Mouse (Mus musculus) limb, embryonic 10.5 days (tissue): ENCODE data around the gene Dpf3. TPM values are rescaled to one million over a fixed set of nuclear protein-coding genes. Genes with fewer than 3 reads are reported as not detected.

Source experiments
- DNase-seq: peaks from one replicate; pipeline ENCODE4 v3.0.0-alpha.2; 2017; ENCODE audit warnings: low spot score
- H3K27ac ChIP-seq: fragments of 300-500 bp; sonication (generic); 2 replicates; pipeline ENCODE4 v1.5.1; 2016; ENCODE audit warnings: mild to moderate bottlenecking
- H3K27me3 ChIP-seq: fragments of 300-500 bp; sonication (generic); 2 replicates; pipeline ENCODE4 v1.6.1; 2016; ENCODE audit warnings: low read depth, mild to moderate bottlenecking; ENCODE audit not compliant: poor library complexity, severe bottlenecking
- H3K36me3 ChIP-seq: fragments of 300-500 bp; sonication (generic); 2 replicates; pipeline ENCODE4 v1.6.1; 2016; ENCODE audit warnings: mild to moderate bottlenecking, moderate library complexity
- H3K4me1 ChIP-seq: fragments of 300-500 bp; sonication (generic); 2 replicates; pipeline ENCODE4 v1.6.1; 2016
- H3K4me3 ChIP-seq: fragments of 300-500 bp; sonication (generic); 2 replicates; pipeline ENCODE4 v1.5.1; 2016; ENCODE audit warnings: mild to moderate bottlenecking, moderate library complexity
- H3K9me3 ChIP-seq: fragments of 300-500 bp; sonication (generic); replicated peaks from 2 replicates; pipeline ENCODE4 v1.6.1; 2016; ENCODE audit warnings: mild to moderate bottlenecking
- WGBS: fragments of 180-500 bp; shearing (Covaris S2); methylation state at CpG from one replicate; pipeline ENCODE4 v1.1.7; 2016; 5-methylcytosine and 5-hydroxymethylcytosine counted together
- polyA plus RNA-seq: library from polyadenylated mRNA; unstranded; fragments of >200 nt; fragmentation: Nextera tagmentation; extraction: Ambion mirVana; gene quantifications from 2 replicates; pipeline ENCODE4 v1.2.1, GENCODE M21; 2016

Dpf3 gene
- polyA plus RNA-seq, 1 experiment from 2014 or later, result 2.6 TPM

DNA sequence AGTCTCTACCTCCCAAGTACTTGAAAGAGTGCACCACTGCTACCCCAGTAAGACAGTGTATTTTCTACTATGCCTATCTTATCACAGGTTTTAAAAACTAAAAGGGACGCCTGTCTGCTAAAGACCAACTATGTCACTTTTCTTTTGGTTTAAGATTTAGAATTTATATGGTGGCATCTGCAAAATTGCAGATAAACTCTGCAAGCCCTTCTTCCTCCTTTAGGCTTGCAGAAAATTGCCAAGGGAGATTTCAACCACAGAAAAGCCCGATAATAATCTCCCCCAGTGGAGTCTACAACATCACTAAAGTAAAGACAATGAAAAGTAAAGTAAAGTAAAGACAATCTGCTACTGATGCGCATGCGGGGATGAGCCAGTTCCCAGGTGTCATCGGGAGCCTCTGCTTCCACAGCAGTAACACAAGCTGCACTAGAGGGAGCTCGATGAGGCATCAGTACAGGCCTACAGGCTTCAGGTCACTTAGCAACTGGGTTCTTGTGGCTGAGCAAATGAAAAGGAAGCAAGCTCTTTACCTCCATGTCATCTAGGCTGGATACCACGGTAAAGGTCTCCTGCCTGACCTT is 7.6 kb downstream of the Dpf3 start:
- H3K27me3 ChIP-seq, result peaks cover 14% of the 10 kb centered on the region
- peaks cover 27% of the 10 kb centered on the region for H3K4me1 ChIP-seq
- 72% methylated on average over 7 of the region's 7 CpGs for WGBS
- DNase-seq, result no peak
- H3K9me3 ChIP-seq, result no peaks in the 10 kb centered on the region
- no peak overlapping the region for H3K27ac ChIP-seq
- no peak overlapping the region for H3K4me3 ChIP-seq
- no peaks in the 10 kb centered on the region for H3K36me3 ChIP-seq

DNA sequence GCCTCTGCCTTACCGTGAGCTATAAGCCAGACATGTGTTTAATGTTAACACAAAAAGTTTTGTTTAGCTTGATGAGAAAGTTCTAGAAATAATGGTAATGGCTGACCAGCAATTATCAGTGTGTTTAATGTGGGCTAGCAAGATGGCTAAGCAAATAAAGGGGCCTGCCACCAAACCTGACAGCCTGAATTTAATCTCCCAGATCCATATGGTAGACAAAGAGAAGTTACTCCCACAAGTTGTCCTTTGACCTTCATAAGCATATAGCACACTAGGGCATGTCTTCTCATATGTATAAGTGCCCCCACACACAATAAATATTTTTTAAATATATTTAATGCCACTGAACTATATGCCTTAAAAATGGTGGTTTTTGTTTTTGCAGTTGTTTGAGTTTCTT is 8.4 kb downstream of the Dpf3 start:
- no peak for DNase-seq
- Histone ChIP-seq H3K4me1 (peaks cover 22% of the 10 kb centered on the region), H3K36me3 (no peaks in the 10 kb centered on the region), H3K27ac (no peak overlapping the region), H3K9me3 (no peaks in the 10 kb centered on the region), H3K27me3 (peaks cover 6% of the 10 kb centered on the region), H3K4me3 (no peak overlapping the region)
- WGBS, result 63% methylated on average over 1 of the region's 1 CpGs

DNA sequence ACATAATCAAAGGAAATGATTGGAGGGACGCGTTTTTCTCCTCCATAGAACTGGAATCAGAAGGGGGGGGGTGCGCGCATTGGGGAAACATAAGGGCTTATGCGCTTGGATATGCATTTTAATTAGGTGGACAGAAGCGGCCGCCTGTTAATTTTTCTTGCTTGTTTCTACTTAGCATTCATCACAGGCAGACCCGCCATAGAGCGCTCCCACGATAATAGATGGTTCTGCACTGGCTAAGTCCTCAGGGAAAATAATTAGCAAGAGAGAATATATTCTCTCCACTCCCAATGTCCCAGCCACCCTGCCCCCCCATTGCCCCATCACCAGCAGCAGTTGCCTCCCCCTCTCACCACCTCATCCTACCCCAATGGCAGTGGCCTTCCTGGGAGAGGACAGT is 11.2 kb downstream of the Dpf3 start:
- Histone ChIP-seq H3K9me3 (no peaks in the 10 kb centered on the region), H3K36me3 (no peaks in the 10 kb centered on the region), H3K4me3 (no peak overlapping the region), H3K4me1 (peaks cover 19% of the 10 kb centered on the region), H3K27me3 (no peaks in the 10 kb centered on the region), H3K27ac (no peak overlapping the region)
- 91% methylated on average over 10 of the region's 10 CpGs for WGBS
- DNase-seq, result no peak

DNA sequence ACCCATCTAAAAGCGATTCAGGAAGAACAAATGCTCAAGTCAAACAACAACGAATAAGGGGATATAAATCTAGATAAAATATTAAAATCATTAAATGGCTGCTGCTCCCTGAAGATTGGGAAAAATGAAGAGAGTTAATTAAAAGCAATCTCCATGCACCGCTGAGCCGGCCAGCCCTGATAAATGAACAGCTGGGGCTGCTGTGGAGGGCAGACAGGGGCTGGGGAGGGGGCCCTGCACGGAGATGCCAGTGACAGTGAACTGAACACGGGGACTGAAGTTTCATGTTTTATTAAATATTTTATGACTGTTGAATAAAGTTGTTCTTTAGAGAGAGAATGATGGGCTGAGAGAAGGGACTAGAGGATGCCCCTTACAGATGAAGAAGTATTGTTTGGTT is 12.1 kb downstream of the Dpf3 start:
- Histone ChIP-seq H3K4me1 (peaks cover 11% of the 10 kb centered on the region), H3K27me3 (no peaks in the 10 kb centered on the region), H3K4me3 (no peak overlapping the region), H3K27ac (no peak overlapping the region), H3K9me3 (no peaks in the 10 kb centered on the region), H3K36me3 (no peaks in the 10 kb centered on the region)
- no peak for DNase-seq
- WGBS, result 50% methylated on average over 6 of the region's 6 CpGs

DNA sequence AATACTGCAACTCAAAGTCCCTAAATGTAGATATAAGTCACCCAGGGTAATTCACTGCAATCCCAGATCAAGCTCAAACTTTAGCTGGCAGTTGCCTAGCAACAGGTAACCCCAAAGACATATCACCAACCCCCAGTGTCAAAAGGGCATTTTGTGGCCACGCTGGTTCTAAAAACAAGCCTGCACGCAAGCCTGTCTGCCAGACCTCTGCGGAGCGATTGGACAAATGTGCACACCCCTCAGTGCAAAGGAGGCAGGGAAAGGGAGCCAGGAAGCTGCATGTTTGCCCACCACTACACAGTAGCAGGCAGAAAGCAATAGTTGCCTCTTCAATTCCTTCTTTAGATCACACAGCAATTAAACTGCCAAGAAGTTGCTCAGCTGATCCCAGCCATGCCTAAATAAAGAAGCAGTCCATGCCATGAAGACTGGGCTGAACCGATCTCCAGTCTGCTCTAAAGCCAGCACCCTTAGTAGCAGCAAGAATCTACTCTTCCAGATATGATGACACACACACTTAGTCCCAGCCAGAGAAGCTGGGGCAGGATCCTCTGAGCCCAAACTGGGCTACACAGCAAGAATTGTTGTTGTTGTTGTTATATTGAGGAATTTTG is 13.4 kb downstream of the Dpf3 start:
- H3K4me1 ChIP-seq, result peaks cover 11% of the 10 kb centered on the region
- H3K9me3 ChIP-seq, result no peaks in the 10 kb centered on the region
- no peaks in the 10 kb centered on the region for H3K27me3 ChIP-seq
- no peaks in the 10 kb centered on the region for H3K36me3 ChIP-seq
- no peak for DNase-seq
- H3K4me3 ChIP-seq, result no peak overlapping the region
- WGBS, result 35% methylated on average over 5 of the region's 5 CpGs
- no peak overlapping the region for H3K27ac ChIP-seq

DNA sequence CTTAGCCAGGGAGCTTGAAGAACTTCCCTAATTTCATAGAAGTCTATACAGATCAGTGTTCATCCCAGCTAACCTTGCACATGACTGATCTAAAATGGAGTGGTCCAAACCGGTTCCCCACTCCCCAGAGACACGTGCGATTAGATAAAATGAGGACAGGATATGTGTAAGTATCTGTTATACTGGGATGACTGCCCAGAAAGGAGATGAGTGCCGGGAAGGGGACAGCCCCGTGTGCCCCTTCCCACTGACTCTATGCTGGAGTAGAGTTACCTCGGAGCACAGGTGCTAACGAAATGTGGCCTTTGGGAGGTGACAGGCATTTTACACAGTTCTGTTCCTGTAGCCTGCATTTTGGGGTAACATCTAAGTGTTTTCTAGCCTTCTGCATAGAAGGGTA is 15.8 kb downstream of the Dpf3 start:
- H3K4me3 ChIP-seq, result no peak overlapping the region
- no peaks in the 10 kb centered on the region for H3K27me3 ChIP-seq
- H3K9me3 ChIP-seq, result no peaks in the 10 kb centered on the region
- H3K36me3 ChIP-seq, result no peaks in the 10 kb centered on the region
- WGBS, result 86% methylated on average over 7 of the region's 7 CpGs
- no peak for DNase-seq
- H3K4me1 ChIP-seq, result peaks cover 11% of the 10 kb centered on the region
- no peak overlapping the region for H3K27ac ChIP-seq

DNA sequence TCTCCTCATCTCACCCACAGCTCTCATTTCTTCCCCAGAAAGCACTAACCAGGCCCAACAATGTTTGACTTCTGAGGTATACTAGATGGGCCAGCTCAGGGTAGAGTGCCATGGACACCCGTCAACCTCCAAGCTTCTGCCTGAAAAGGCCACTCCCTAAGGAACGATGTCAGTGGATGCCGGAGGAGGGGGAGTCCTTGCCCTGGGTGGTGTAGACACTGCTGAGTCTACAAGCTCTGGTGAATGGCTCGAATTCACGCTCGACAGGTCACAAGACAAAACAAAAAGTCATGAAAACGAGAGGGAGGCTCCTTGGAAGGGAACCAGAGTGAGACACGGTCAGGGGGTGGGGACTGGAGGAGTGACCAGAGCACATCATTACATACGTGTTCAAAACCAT is 17.4 kb downstream of the Dpf3 start:
- WGBS, result 77% methylated on average over 9 of the region's 9 CpGs
- Histone ChIP-seq H3K4me3 (no peak overlapping the region), H3K9me3 (no peaks in the 10 kb centered on the region), H3K4me1 (peaks cover 19% of the 10 kb centered on the region), H3K27me3 (no peaks in the 10 kb centered on the region), H3K36me3 (no peaks in the 10 kb centered on the region), H3K27ac (no peak overlapping the region)
- no peak for DNase-seq

DNA sequence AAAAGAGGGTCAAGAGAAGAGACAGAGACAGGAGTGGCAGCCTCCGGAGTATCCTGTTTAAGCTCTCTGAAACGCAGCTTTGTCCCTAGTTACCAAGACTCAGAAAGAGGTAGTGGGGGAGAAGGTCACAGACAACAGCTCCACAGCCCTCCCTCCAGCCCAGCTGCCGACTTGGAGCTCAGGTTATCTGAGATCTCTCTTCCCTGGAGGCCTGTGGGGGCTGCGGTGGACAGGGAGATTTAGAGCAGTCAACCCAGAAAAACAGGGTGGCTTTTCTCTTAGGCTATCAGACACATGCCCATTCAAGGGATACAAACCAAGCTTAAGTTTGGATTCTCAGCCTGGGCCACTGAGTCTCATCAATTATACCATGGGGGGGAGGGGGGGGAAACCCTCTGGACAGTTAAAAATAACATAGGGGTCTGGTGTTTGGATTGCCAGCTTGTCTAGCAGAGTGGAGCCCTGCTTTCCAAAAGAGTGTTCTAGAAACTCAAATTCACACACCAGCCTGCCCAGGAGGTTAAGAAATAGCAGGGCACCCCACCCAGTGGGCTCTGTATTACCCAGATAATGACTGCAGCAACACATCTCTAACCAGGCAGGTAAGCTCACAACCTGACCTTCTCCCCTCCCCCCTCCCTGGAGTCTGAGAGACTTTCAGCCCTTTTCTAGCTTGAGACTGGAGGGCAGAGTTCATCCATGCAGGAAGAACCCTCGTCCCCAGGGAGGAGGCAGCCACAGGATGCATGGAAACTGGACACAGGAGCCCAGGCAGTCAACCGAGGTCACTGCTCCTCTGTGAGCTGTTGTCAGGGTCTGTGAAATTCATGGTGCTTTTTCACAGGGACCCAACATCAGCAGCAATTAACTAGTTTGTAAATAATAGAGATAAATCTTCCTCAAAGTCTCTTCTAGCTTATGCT is 20.7 kb downstream of the Dpf3 start:
- Histone ChIP-seq H3K9me3 (no peaks in the 10 kb centered on the region), H3K4me1 (peaks cover 13% of the 10 kb centered on the region), H3K36me3 (no peaks in the 10 kb centered on the region), H3K27ac (peak overlapping the region; percentile 30; the same call in 1 of the 2 replicates), H3K4me3 (no peak overlapping the region), H3K27me3 (no peaks in the 10 kb centered on the region)
- DNase-seq, result no peak
- WGBS, result 22% methylated on average over 6 of the region's 6 CpGs

DNA sequence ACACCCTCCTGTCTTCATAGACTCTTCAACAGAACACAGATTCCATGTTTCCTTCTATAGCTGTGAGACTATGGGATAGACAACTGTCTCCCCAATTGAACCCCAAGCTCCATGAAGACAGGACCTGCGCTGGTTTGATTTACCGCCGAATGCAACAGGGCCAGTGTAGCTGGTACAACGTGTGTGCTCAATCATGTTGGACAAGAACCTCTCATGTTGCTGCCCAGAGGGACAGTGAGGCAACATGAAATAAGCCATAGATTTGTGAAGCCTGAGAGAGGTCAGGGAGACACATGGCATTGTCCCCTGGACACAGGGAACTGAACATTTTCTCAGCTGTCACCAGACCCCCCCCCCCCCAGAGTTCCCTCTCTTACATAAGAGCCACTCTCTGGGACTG is 21.5 kb downstream of the Dpf3 start:
- H3K4me1 ChIP-seq, result peaks cover 13% of the 10 kb centered on the region
- no peaks in the 10 kb centered on the region for H3K27me3 ChIP-seq
- DNase-seq, result no peak
- WGBS, result 74% methylated on average over 4 of the region's 4 CpGs
- peak overlapping the region; percentile 14; the same call in 1 of the 2 replicates for H3K27ac ChIP-seq
- no peaks in the 10 kb centered on the region for H3K9me3 ChIP-seq
- H3K36me3 ChIP-seq, result no peaks in the 10 kb centered on the region
- no peak overlapping the region for H3K4me3 ChIP-seq

DNA sequence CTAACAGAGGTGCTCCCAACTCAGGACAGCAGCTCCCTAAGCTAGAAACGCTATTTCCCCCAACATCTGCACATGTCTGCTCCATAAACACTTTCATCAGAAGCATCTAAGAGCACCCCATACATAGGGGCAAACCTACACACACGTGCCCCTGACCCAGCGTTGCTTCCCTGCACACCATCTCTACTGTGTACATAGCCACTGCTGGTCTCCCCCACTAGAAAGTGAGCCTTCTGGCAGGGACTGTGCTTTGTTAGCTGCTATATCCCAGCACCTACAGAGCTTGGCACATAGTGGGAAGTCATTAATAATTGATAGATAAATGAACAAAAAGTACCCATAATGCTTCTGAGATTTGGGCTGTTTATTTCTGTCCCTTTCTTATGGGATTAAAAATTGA is 27.2 kb downstream of the Dpf3 start:
- Histone ChIP-seq H3K9me3 (no peaks in the 10 kb centered on the region), H3K36me3 (no peaks in the 10 kb centered on the region), H3K4me3 (no peak overlapping the region), H3K4me1 (peaks cover 4% of the 10 kb centered on the region), H3K27ac (no peak overlapping the region), H3K27me3 (no peaks in the 10 kb centered on the region)
- no peak for DNase-seq
- 84% methylated on average over 3 of the region's 3 CpGs for WGBS

DNA sequence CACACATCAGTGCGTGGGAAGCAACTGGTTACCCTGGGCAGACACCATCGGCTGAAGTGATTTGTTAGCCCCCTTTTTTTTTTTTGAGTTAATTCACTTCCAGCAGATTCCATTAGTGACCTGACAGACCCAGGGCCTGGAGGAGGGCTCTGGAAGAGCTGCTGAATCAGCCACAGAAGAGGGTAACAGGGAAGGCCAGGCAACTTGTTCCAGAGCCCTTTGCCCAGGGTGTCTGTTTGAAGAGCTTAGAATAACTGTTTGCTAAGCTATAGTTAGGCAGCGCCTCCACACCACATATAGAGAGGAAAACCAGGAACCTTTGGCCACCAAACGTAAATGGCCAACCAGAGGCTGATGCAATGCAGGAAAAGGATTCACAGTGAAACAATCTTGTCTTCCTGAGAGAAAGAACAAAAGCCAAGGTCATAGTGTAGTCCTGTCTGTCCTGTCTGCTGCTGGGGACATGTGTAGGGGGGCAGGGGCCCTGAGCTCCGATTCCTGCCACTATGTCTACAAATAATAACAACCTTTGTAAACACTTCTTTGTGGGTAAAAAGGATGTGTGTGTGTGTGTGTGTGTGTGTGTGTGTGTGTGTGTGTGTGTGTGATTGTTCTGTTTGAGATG is 32.7 kb downstream of the Dpf3 start:
- WGBS, result 68% methylated on average over 5 of the region's 5 CpGs
- Histone ChIP-seq H3K27ac (no peak overlapping the region), H3K36me3 (no peaks in the 10 kb centered on the region), H3K9me3 (no peaks in the 10 kb centered on the region), H3K4me3 (no peak overlapping the region), H3K4me1 (peaks cover 4% of the 10 kb centered on the region), H3K27me3 (no peaks in the 10 kb centered on the region)
- no peak for DNase-seq

DNA sequence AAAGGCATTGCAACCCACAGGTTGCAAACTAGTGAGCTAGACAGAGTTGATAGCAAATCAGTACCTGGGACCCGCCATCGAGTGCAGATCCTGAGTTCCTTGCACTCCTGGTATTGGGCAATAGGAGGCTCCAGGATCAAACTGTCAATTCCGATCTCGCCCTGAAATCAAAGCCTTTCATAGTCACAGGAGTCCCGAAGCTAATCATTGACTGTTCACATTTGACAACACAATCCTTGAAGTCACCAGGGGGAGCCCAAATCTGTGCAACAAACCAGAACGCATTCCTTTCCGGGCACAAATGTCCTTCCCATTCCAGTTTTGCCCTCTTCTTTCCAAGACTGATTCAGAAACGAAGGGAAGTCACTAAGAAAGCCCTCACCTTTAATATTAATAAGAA is 35.7 kb downstream of the Dpf3 start:
- no peaks in the 10 kb centered on the region for H3K9me3 ChIP-seq
- H3K4me1 ChIP-seq, result peaks cover 15% of the 10 kb centered on the region
- no peaks in the 10 kb centered on the region for H3K36me3 ChIP-seq
- H3K27me3 ChIP-seq, result 0 out of 2 replicates have a peak, but pooled peaks cover 11% of the 10 kb centered on the region
- H3K27ac ChIP-seq, result no peak overlapping the region
- H3K4me3 ChIP-seq, result no peak overlapping the region
- 70% methylated on average over 8 of the region's 8 CpGs for WGBS
- DNase-seq, result no peak

DNA sequence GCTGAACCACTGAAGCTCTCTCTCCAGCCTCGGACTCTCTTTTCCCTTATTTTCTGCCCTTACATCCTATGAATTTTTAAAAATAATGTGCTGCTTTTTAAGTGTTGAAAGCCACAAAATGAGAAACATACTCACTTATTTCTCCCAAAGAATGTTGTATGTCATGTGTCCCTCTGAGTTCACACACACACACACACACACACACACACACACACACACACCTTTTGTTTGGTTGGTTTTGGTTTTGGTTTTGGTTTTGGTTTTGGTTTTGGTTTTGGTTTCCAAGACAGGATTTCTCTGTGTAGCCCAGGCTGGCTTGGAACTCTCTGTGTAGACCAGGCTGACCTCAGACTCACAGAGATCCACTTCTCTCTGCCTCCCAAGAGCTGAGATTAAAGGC is 37.0 kb downstream of the Dpf3 start:
- Histone ChIP-seq H3K4me1 (peaks cover 18% of the 10 kb centered on the region), H3K27ac (no peak overlapping the region), H3K36me3 (no peaks in the 10 kb centered on the region), H3K4me3 (no peak overlapping the region), H3K27me3 (0 out of 2 replicates have a peak, but pooled peaks cover 11% of the 10 kb centered on the region), H3K9me3 (no peaks in the 10 kb centered on the region)
- WGBS, result 93% methylated on average over 1 of the region's 1 CpGs
- DNase-seq, result no peak
